17 mouse cellular contexts compared by ENCODE assay signal in genomic region chr5:73803431-73803830, GRCm38 (mm10).
"Had no signal": no experiment of that assay in that cellular context is flagged by ENCODE, and none has a peak within 500 bp of the region (broad histone marks: within the 10 kb centered on the region; RNA-seq: fewer than 3 reads in every experiment).

No protein-coding gene starts in this region.

- H3K4me3 ChIP-seq: liver, embryonic 15.5 days; lung, embryonic 15.5 days; megakaryocyte, embryonic 14.5 days; midbrain, embryonic 12.5 days; neural tube, embryonic 12.5 days; stomach, embryonic 15.5 days had no signal

- H3K4me2 ChIP-seq: liver, embryonic 15.5 days; lung, embryonic 15.5 days; midbrain, embryonic 12.5 days; neural tube, embryonic 12.5 days; stomach, embryonic 15.5 days had no signal

- H3K36me3 ChIP-seq: liver, embryonic 15.5 days; lung, embryonic 15.5 days; midbrain, embryonic 12.5 days; neural tube, embryonic 12.5 days; stomach, embryonic 15.5 days had no signal

- H3K27me3 ChIP-seq: liver, embryonic 15.5 days; lung, embryonic 15.5 days; megakaryocyte, embryonic 14.5 days; midbrain, embryonic 12.5 days; neural tube, embryonic 12.5 days; stomach, embryonic 15.5 days had no signal

- H3K27ac ChIP-seq: liver, embryonic 15.5 days; lung, embryonic 15.5 days; macrophage; midbrain, embryonic 12.5 days; neural tube, embryonic 12.5 days; stomach, embryonic 15.5 days had no signal

- H3K4me1 ChIP-seq: liver, embryonic 15.5 days; lung, embryonic 15.5 days; megakaryocyte, embryonic 14.5 days; midbrain, embryonic 12.5 days; neural tube, embryonic 12.5 days; stomach, embryonic 15.5 days had no signal

- DNase-seq: liver, postnatal 0 days; lung, adult 2 months; lung, postnatal 14 days; lung, postnatal 36 days; midbrain, embryonic 14.5 days; right cerebral cortex, postnatal 14 days; thymus, adult 2 months; thymus, postnatal 25 days; thymus, postnatal 4 days had no signal

- H3K9me3 ChIP-seq: liver, embryonic 15.5 days; lung, embryonic 15.5 days; midbrain, embryonic 12.5 days; neural tube, embryonic 12.5 days; stomach, embryonic 15.5 days had no signal

- H3K9ac ChIP-seq: liver, embryonic 15.5 days; liver, postnatal 0 days; lung, embryonic 15.5 days; midbrain, embryonic 12.5 days; neural tube, embryonic 12.5 days; stomach, embryonic 15.5 days had no signal

- ATAC-seq: liver, postnatal 0 days; lung, postnatal 0 days had no signal
